28 mouse cellular contexts compared by ENCODE assay signal in the genomic region with DNA sequence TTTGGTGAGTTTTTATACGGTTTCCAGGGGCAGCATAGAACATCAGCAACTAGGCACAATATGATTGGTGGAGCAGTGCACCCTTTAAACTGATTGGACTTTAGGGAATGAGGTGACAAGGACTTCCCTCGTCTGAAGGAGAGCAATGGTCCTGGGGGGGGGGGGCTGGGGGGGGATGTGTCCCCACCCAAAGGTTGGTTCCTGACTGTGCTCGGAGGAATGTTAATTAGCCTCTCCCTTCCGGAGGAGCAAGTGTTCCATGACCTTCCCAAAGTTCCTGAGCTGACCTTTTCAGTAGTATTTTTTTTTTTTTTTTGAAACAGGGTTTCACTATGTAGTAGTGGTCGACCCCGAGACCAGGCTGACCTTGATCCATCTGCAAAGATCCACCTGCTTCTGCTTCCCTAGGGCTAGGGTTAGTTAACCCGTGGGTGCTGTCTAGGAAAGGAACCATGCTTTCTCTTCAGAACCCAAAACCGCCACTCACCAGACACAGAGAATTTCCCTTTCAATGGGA. TPM values are rescaled to one million over a fixed set of nuclear protein-coding genes. Genes with fewer than 3 reads are reported as not detected.
DNase-seq lines count a peak whose midpoint lies in the region; ATAC-seq and TF ChIP-seq lines count a peak whose summit lies in the region.
"Had no signal": no experiment of that assay in that cellular context is flagged by ENCODE, and none has a peak within 500 bp of the region (broad histone marks: within the 10 kb centered on the region; RNA-seq: fewer than 3 reads in every experiment).

No protein-coding gene starts in this region.

- no peaks in the 10 kb centered on the region for H3K9me3 ChIP-seq in E14TG2a.4 (ENCODE audit: low read length)
- H3K9me3 ChIP-seq in forebrain, embryonic 11.5 days (ENCODE audit: control insufficient read depth, low read length) = no peaks in the 10 kb centered on the region
- H3K9me3 ChIP-seq: embryonic facial prominence, embryonic 10.5 days; embryonic facial prominence, embryonic 12.5 days; forebrain, embryonic 12.5 days; G1E had no signal

- peaks cover 62% of the 10 kb centered on the region for H3K36me3 ChIP-seq in E14TG2a.4 (ENCODE audit: insufficient read depth, low read length)
- no peaks in the 10 kb centered on the region for H3K36me3 ChIP-seq in forebrain, embryonic 11.5 days (ENCODE audit: control insufficient read depth, insufficient read depth, low read length)
- H3K36me3 ChIP-seq: embryonic facial prominence, embryonic 10.5 days; embryonic facial prominence, embryonic 12.5 days; forebrain, embryonic 12.5 days; G1E had no signal

- no peak overlapping the region for H3K4me2 ChIP-seq in forebrain, embryonic 11.5 days (ENCODE audit: low read depth, low read length, severe bottlenecking)
- H3K4me2 ChIP-seq: embryonic facial prominence, embryonic 12.5 days; forebrain, embryonic 12.5 days had no signal

- H3K9ac ChIP-seq in forebrain, embryonic 11.5 days (ENCODE audit: low read length) = no peak overlapping the region
- H3K9ac ChIP-seq: embryonic facial prominence, embryonic 12.5 days; forebrain, embryonic 12.5 days had no signal

- no peak for TF ChIP-seq CTCF in E14TG2a.4 (conservative IDR thresholded peaks at IDR 0.05; ENCODE audit: low read length)

- WGBS in forebrain, embryonic 11.5 days = 72% methylated on average over 8 of the region's 8 CpGs

- no peak overlapping the region for H3K27ac ChIP-seq in forebrain, embryonic 11.5 days (ENCODE audit: low read depth, low read length)
- H3K27ac ChIP-seq: embryonic facial prominence, embryonic 10.5 days; embryonic facial prominence, embryonic 12.5 days; forebrain, embryonic 12.5 days had no signal

- peak overlapping the region; percentile 46; the same call in 1 of the 2 replicates for H3K4me3 ChIP-seq in E14TG2a.4 (replicated peaks; ENCODE audit: low read length)
- H3K4me3 ChIP-seq in forebrain, embryonic 11.5 days (ENCODE audit: low read depth, low read length) = no peak overlapping the region
- H3K4me3 ChIP-seq: embryonic facial prominence, embryonic 10.5 days; embryonic facial prominence, embryonic 12.5 days; forebrain, embryonic 12.5 days had no signal

- DNase-seq in ES-CJ7 (ENCODE audit: low read depth, low spot score) = peak; percentile 97
- DNase-seq in R1 (ENCODE audit: low read depth, low spot score) = peak; percentile 98
- DNase-seq in adrenal gland, adult 8-10 months = no peak
- DNase-seq in heart, adult 8-10 months (ENCODE audit: low spot score) = no peak
- no peak for DNase-seq in frontal cortex, postnatal 14 days (ENCODE audit: low spot score in 2 of 2)
- DNase-seq in forebrain, embryonic 11.5 days (ENCODE audit: low spot score) = no peak
- DNase-seq: adrenal gland, adult 2 months; adrenal gland, postnatal 14 days; adrenal gland, postnatal 36 days; B cell, adult 2 months; cerebellum, adult 11-12 months; cerebellum, adult 2 months; cerebellum, adult 9-10 months; cerebellum, postnatal 10 days; cerebellum, postnatal 25 days had no signal

- peaks cover 87% of the 10 kb centered on the region for H3K4me1 ChIP-seq in E14TG2a.4 (replicated peaks; ENCODE audit: low read depth, low read length)
- no peaks in the 10 kb centered on the region for H3K4me1 ChIP-seq in forebrain, embryonic 11.5 days (replicated peaks; ENCODE audit: control insufficient read depth, insufficient read depth, low read length)
- H3K4me1 ChIP-seq: embryonic facial prominence, embryonic 10.5 days; embryonic facial prominence, embryonic 12.5 days; forebrain, embryonic 12.5 days had no signal

- ATAC-seq in forebrain, embryonic 11.5 days (replicated peaks; ENCODE audit: low FRiP score) = no peak
- ATAC-seq: forebrain, embryonic 14.5 days; forebrain, embryonic 16.5 days; Patski had no signal

- H3K27me3 ChIP-seq in E14TG2a.4 (ENCODE audit: insufficient read depth, low read length) = no peaks in the 10 kb centered on the region
- no peaks in the 10 kb centered on the region for H3K27me3 ChIP-seq in forebrain, embryonic 11.5 days (ENCODE audit: control insufficient read depth, insufficient read depth, low read length)
- H3K27me3 ChIP-seq: CH12.LX; embryonic facial prominence, embryonic 12.5 days; forebrain, embryonic 12.5 days had no signal

RNA-seq across cellular contexts. Expression of a gene that starts 7.7 kb away (rescaled TPM):
- total RNA-seq in adrenal gland, adult 8-10 months (2022) = not detected
- 1 to 10 TPM in 2 of 4 experiments, under 1 TPM in 2; 0.50 to 1.4 (median 0.90) TPM for total RNA-seq in heart, adult 8-10 months (2022)
- not detected in 2 replicates for polyA plus RNA-seq in forebrain, embryonic 11.5 days (2014; fragmentation: Nextera tagmentation; extraction: Ambion mirVana)
- total RNA-seq: adrenal gland, adult 2 months; adrenal gland, postnatal 14 days; adrenal gland, postnatal 36 days; CH12.LX had no signal
- polyA plus RNA-seq: activated CD4-positive, CD25-positive, alpha-beta regulatory T cell, adult 4 months; adrenal gland, adult 2 months; CD4-positive, CD25-positive, alpha-beta regulatory T cell, adult 4 months; embryonic facial prominence, embryonic 10.5 days; embryonic facial prominence, embryonic 12.5 days; embryonic facial prominence, embryonic 14.5 days; forebrain, embryonic 12.5 days; forebrain, embryonic 14.5 days; G1E; Patski had no signal

RNA-seq across cellular contexts. Expression of a gene that starts 14.9 kb away (rescaled TPM):
- 10 to 100 TPM; 10.8 to 13.1 (median 11.9) TPM for total RNA-seq in adrenal gland, adult 8-10 months (2022)
- 10 to 100 TPM; 13.8 to 22.2 (median 15.3) TPM for total RNA-seq in heart, adult 8-10 months (2022)
- 10.2 and 10.5 TPM in 2 replicates for polyA plus RNA-seq in forebrain, embryonic 11.5 days (2014; fragmentation: Nextera tagmentation; extraction: Ambion mirVana)

RNA-seq across cellular contexts. Expression of a gene that starts 15.0 kb away (rescaled TPM):
- 10 to 100 TPM; 39.0 to 48.4 (median 43.6) TPM for total RNA-seq in adrenal gland, adult 8-10 months (2022)
- 10 to 100 TPM; 22.3 to 27.7 (median 26.2) TPM for total RNA-seq in heart, adult 8-10 months (2022)
- polyA plus RNA-seq in forebrain, embryonic 11.5 days (2014; fragmentation: Nextera tagmentation; extraction: Ambion mirVana) = 83.2 and 86.6 TPM in 2 replicates

RNA-seq across cellular contexts. Expression of a gene that starts 16.0 kb away (rescaled TPM):
- total RNA-seq in adrenal gland, adult 8-10 months (2022) = under 1 TPM in 1 of 4 experiments, not detected in 3; 0.14 TPM
- under 1 TPM in 1 of 4 experiments, not detected in 3; 0.25 TPM for total RNA-seq in heart, adult 8-10 months (2022)
- 0.73 and 1.1 TPM in 2 replicates for polyA plus RNA-seq in forebrain, embryonic 11.5 days (2014; fragmentation: Nextera tagmentation; extraction: Ambion mirVana)
- total RNA-seq: adrenal gland, adult 2 months; adrenal gland, postnatal 14 days; adrenal gland, postnatal 36 days; gastrocnemius, adult 18-20 months had no signal
- polyA plus RNA-seq: activated CD4-positive, CD25-positive, alpha-beta regulatory T cell, adult 4 months; adrenal gland, adult 2 months; CD4-positive, CD25-positive, alpha-beta regulatory T cell, adult 4 months; G1E had no signal

RNA-seq across cellular contexts. Expression of a gene that starts 21.8 kb away (rescaled TPM):
- 100 to 1,000 TPM in 1 of 4 experiments, 10 to 100 TPM in 3; 74.5 to 104 (median 81.9) TPM for total RNA-seq in adrenal gland, adult 8-10 months (2022)
- 100 to 1,000 TPM in 2 of 4 experiments, 10 to 100 TPM in 2; 89.3 to 121 (median 108) TPM for total RNA-seq in heart, adult 8-10 months (2022)
- polyA plus RNA-seq in forebrain, embryonic 11.5 days (2014; fragmentation: Nextera tagmentation; extraction: Ambion mirVana) = 142 and 149 TPM in 2 replicates

Comparison
In these comparisons a context has a peak if more than half of its experiments do, and no peak if none do; other contexts are left out.
1. DNase-seq: peak in ES-CJ7 (single experiment) and R1 (single experiment); none in adrenal gland, adult 8-10 months (single experiment), heart, adult 8-10 months (single experiment), frontal cortex, postnatal 14 days (0 of 2) and forebrain, embryonic 11.5 days (single experiment).